Mouse (Mus musculus) neural tube, embryonic 13.5 days (tissue): ENCODE data around the gene E2f1. TPM values are rescaled to one million over a fixed set of nuclear protein-coding genes. Genes with fewer than 3 reads are reported as not detected.

Experiments used
- ATAC-seq: fragments of 200-750 bp; cut with Nextera tagmentation; 2 replicates; pipeline ENCODE4 v1.8.0; 2017; ENCODE audit warnings: low read depth, mild to moderate bottlenecking, moderate TSS enrichment, moderate library complexity
- H3K27ac ChIP-seq: fragments of 300-500 bp; sonication (generic); replicated peaks from 2 replicates; pipeline ENCODE4 v1.5.1; 2015; ENCODE audit warnings: moderate library complexity, mild to moderate bottlenecking, inconsistent platforms
- H3K27me3 ChIP-seq: fragments of 300-500 bp; sonication (generic); 2 replicates; pipeline ENCODE4 v1.6.1; 2015; ENCODE audit warnings: mild to moderate bottlenecking, inconsistent platforms
- H3K36me3 ChIP-seq: fragments of 300-500 bp; sonication (generic); 2 replicates; pipeline ENCODE4 v1.6.1; 2015; ENCODE audit warnings: mild to moderate bottlenecking, inconsistent platforms
- H3K4me1 ChIP-seq: fragments of 300-500 bp; sonication (generic); replicated peaks from 2 replicates; pipeline ENCODE4 v1.6.1; 2015; ENCODE audit warnings: inconsistent platforms
- H3K4me2 ChIP-seq: fragments of 300-500 bp; sonication (generic); 2 replicates; pipeline ENCODE4 v1.6.1; 2015; ENCODE audit warnings: inconsistent platforms, mild to moderate bottlenecking, moderate library complexity
- H3K4me3 ChIP-seq: fragments of 300-500 bp; sonication (generic); 2 replicates; pipeline ENCODE4 v1.5.1; 2015; ENCODE audit warnings: mild to moderate bottlenecking, inconsistent platforms
- H3K9ac ChIP-seq: fragments of 300-500 bp; sonication (generic); 2 replicates; pipeline ENCODE4 v1.6.1; 2015; ENCODE audit warnings: moderate library complexity, mild to moderate bottlenecking, inconsistent platforms
- H3K9me3 ChIP-seq: fragments of 300-500 bp; sonication (generic); 2 replicates; pipeline ENCODE4 v1.6.1; 2016; ENCODE audit warnings: inconsistent platforms
- WGBS: fragments of 180-500 bp; shearing (Covaris S2); methylation state at CpG from one replicate; pipeline ENCODE4 v1.1.7; 2015; 5-methylcytosine and 5-hydroxymethylcytosine counted together
- polyA plus RNA-seq: library from polyadenylated mRNA; unstranded; fragments of >200 nt; fragmentation: Nextera tagmentation; extraction: Ambion mirVana; gene quantifications from 2 replicates; pipeline ENCODE4 v1.2.1, GENCODE M21; 2015

The E2f1 gene
- polyA plus RNA-seq, 1 experiment from 2014 or later, result 6.3 TPM

GRCm38 (mm10) chr2:154517424-154517823 lies 52.3 kb downstream of the E2f1 start:
- H3K36me3 ChIP-seq, result peaks cover 42% of the 10 kb centered on the region
- no peaks in the 10 kb centered on the region for H3K9me3 ChIP-seq
- no peak overlapping the region for H3K27ac ChIP-seq
- ATAC-seq, result no peak
- H3K9ac ChIP-seq, result no peak overlapping the region
- no peaks in the 10 kb centered on the region for H3K4me1 ChIP-seq
- WGBS, result 97% methylated on average over 5 of the region's 5 CpGs
- no peak overlapping the region for H3K4me2 ChIP-seq
- no peaks in the 10 kb centered on the region for H3K27me3 ChIP-seq
- H3K4me3 ChIP-seq, result no peak overlapping the region

GRCm38 (mm10) chr2:154516944-154517343 lies 52.7 kb downstream of the E2f1 start:
- Histone ChIP-seq H3K9me3 (no peaks in the 10 kb centered on the region), H3K27me3 (no peaks in the 10 kb centered on the region), H3K4me2 (no peak overlapping the region), H3K9ac (no peak overlapping the region), H3K4me3 (no peak overlapping the region), H3K36me3 (peaks cover 44% of the 10 kb centered on the region), H3K4me1 (no peaks in the 10 kb centered on the region), H3K27ac (no peak overlapping the region)
- WGBS, result 91% methylated on average over 3 of the region's 3 CpGs
- ATAC-seq, result no peak

- no peak overlapping the region for H3K4me2 ChIP-seq
- H3K4me3 ChIP-seq, result no peak overlapping the region
- H3K27me3 ChIP-seq, result no peaks in the 10 kb centered on the region
- no peak for ATAC-seq
- no peaks in the 10 kb centered on the region for H3K9me3 ChIP-seq
- H3K36me3 ChIP-seq, result peaks cover 40% of the 10 kb centered on the region
- 95% methylated on average over 3 of the region's 3 CpGs for WGBS
- H3K4me1 ChIP-seq, result 0 out of 2 replicates have a peak, but pooled peaks cover 4% of the 10 kb centered on the region
- H3K9ac ChIP-seq, result no peak overlapping the region
- no peak overlapping the region for H3K27ac ChIP-seq
These were observed 59.6 kb downstream of the E2f1 start for GRCm38 (mm10) chr2:154510141-154510540.

Other genes starting within 250 kb of the E2f1 start
- 15.2 and 15.7 TPM in 2 replicates for gene Cdk5rap1, start 196.9 kb downstream of the E2f1 start, polyA plus RNA-seq
- gene Snta1, start 161.8 kb downstream of the E2f1 start, polyA plus RNA-seq, result 6.6 and 7.7 TPM in 2 replicates
- gene Cbfa2t2, start 133.4 kb downstream of the E2f1 start, polyA plus RNA-seq, result 49.4 and 50.8 TPM in 2 replicates
- 0.76 and 2.1 TPM in 2 replicates for gene 1700003F12Rik, start 22.8 kb downstream of the E2f1 start, polyA plus RNA-seq
- 0.33 and 0.59 TPM in 2 replicates for gene Actl10, start 18.1 kb downstream of the E2f1 start, polyA plus RNA-seq
- 11.5 and 17.4 TPM in 2 replicates for gene Necab3, start 11.0 kb downstream of the E2f1 start, polyA plus RNA-seq
- gene Pxmp4, start 33.8 kb upstream of the E2f1 start, polyA plus RNA-seq, result 13.6 and 16.1 TPM in 2 replicates
- 1.0 and 2.0 TPM in 2 replicates for gene Zfp341, start 43.4 kb upstream of the E2f1 start, polyA plus RNA-seq
- 1.0 TPM in 1 of 2 replicates, not detected in the other for gene 4930519P11Rik, start 43.5 kb upstream of the E2f1 start, polyA plus RNA-seq
- gene Chmp4b, start 81.8 kb upstream of the E2f1 start, polyA plus RNA-seq, result 29.1 and 29.6 TPM in 2 replicates
- gene Gm14214, start 200.1 kb upstream of the E2f1 start, polyA plus RNA-seq, result not detected in 2 replicates
- gene Raly, start 221.2 kb upstream of the E2f1 start, polyA plus RNA-seq, result 27.0 and 28.3 TPM in 2 replicates
- gene a, start 221.5 kb upstream of the E2f1 start, polyA plus RNA-seq, result 1.6 TPM in 1 of 2 replicates, not detected in the other